Mouse (Mus musculus): ENCODE measurements around the gene Krt32.

Krt32 gene

GRCm38 (mm10) chr11:100087861-100088260, at the start of gene Krt32:
TSS of gene Krt32 (minus strand) at chr11:100088226.
- no peak for DNase-seq (ENCODE audit: low spot score in 2 of 2)

- no peak for DNase-seq (ENCODE audit: low spot score in 2 of 2)
Observed at GRCm38 (mm10) chr11:100137693-100138092, 49.7 kb upstream of the Krt32 start.

- DNase-seq (ENCODE audit: low spot score in 2 of 2), result no peak
Observed at GRCm38 (mm10) chr11:100136559-100136958, 48.5 kb upstream of the Krt32 start.

- no peak for DNase-seq (ENCODE audit: low spot score in 2 of 2)
Observed at GRCm38 (mm10) chr11:100135731-100136130, 47.7 kb upstream of the Krt32 start, which contains the start of gene Krt15. TSS of gene Krt15 (minus strand) at chr11:100135928.

GRCm38 (mm10) chr11:100124901-100125300, 36.9 kb upstream of the Krt32 start:
- DNase-seq (ENCODE audit: low spot score in 2 of 2), result no peak

GRCm38 (mm10) chr11:100121466-100121865, 33.4 kb upstream of the Krt32 start, which contains the start of gene Krt13:
TSS of gene Krt13 (minus strand) at chr11:100121566.
- DNase-seq (ENCODE audit: low spot score in 2 of 2), result no peak

GRCm38 (mm10) chr11:100120331-100120730, 32.3 kb upstream of the Krt32 start:
- no peak for DNase-seq (ENCODE audit: low spot score in 2 of 2)

GRCm38 (mm10) chr11:100113742-100114029, 25.7 kb upstream of the Krt32 start:
- no peak for DNase-seq (ENCODE audit: low spot score in 2 of 2)

GRCm38 (mm10) chr11:100112935-100113741, 25.1 kb upstream of the Krt32 start:
- DNase-seq (ENCODE audit: low spot score in 2 of 2), result no peak

- no peak for DNase-seq (ENCODE audit: low spot score in 2 of 2)
Observed at GRCm38 (mm10) chr11:100105576-100106122, 17.6 kb upstream of the Krt32 start, which contains the start of gene Krt36. TSS of gene Krt36 (minus strand) at chr11:100105626.

GRCm38 (mm10) chr11:100102693-100103429, 14.8 kb upstream of the Krt32 start:
- no peak for DNase-seq (ENCODE audit: low spot score in 2 of 2)

- no peak for DNase-seq (ENCODE audit: low spot score in 2 of 2)
Observed at GRCm38 (mm10) chr11:100100391-100100790, 12.4 kb upstream of the Krt32 start.

- no peak for DNase-seq (ENCODE audit: low spot score in 2 of 2)
Observed at GRCm38 (mm10) chr11:100097819-100098218, 9.8 kb upstream of the Krt32 start.

- no peak for DNase-seq (ENCODE audit: low spot score in 2 of 2)
Observed at GRCm38 (mm10) chr11:100096141-100096540, 8.1 kb upstream of the Krt32 start, which contains the start of gene Krt35. TSS of gene Krt35 (minus strand) at chr11:100096241.

GRCm38 (mm10) chr11:100088378-100089025, 476 bp upstream of the Krt32 start:
- no peak for DNase-seq (ENCODE audit: low spot score in 2 of 2)

- DNase-seq (ENCODE audit: low spot score in 2 of 2), result no peak
Observed at GRCm38 (mm10) chr11:100073873-100074272, 14.2 kb downstream of the Krt32 start.

- no peak for DNase-seq (ENCODE audit: low spot score in 2 of 2)
Observed at GRCm38 (mm10) chr11:100067293-100068036, 20.6 kb downstream of the Krt32 start.

- DNase-seq (ENCODE audit: low spot score in 2 of 2), result no peak
Observed at GRCm38 (mm10) chr11:100066236-100067010, 21.6 kb downstream of the Krt32 start.

- no peak for DNase-seq (ENCODE audit: low spot score in 2 of 2)
Observed at GRCm38 (mm10) chr11:100058875-100059274, 29.2 kb downstream of the Krt32 start.
